Mouse (Mus musculus): Measurements from ENCODE around the gene Prelp. TPM values are rescaled to one million over a fixed set of nuclear protein-coding genes. Genes with fewer than 3 reads are reported as not detected.

Prelp gene
- polyA plus RNA-seq (2015; fragmentation: Nextera tagmentation; extraction: Ambion mirVana), result 5.5 and 6.3 TPM in 2 replicates

DNA sequence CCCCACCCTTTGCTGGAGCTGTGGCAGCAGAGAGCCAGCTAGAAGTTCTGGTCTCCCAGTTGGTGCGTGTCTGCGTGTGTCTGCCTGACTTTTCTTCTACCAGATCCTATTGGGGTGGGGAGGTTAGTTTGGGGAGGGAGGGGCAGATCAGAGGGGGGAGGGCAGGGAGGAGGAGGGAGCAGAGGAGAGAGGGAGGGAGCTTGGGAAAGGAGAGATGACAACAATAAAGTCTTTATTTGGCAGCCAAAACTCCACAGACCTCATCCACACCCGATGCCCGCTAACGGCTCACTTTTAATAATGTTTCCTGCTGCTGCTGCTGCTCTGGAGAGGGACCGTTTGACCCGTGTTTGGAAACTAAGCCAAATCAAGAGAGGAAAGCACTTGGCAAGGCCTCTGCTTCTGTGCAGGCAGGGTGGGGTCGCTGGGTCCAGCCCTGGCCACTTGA lies at the start of gene Prelp:
TSS of gene Prelp (minus strand) at position 111 of the 448 bp plus-strand sequence.
- H3K9ac ChIP-seq (replicated peaks), result no peak within 1 kb of the TSS
- ATAC-seq (no peak), DNase-seq (no peak)
- peak within 1 kb of the TSS; percentile 13; the same call in 1 of the 2 replicates for H3K4me2 ChIP-seq (ENCODE audit: low read depth, low read length)
- no peak within 1 kb of the TSS for H3K4me3 ChIP-seq (ENCODE audit: low read depth, low read length)
- 50% methylated on average over 8 of the region's 8 CpGs for WGBS (ENCODE audit: insufficient replicate concordance)
- H3K27me3 ChIP-seq (ENCODE audit: insufficient read depth, low read length), result no peaks in the 10 kb centered on the region
- H3K9me3 ChIP-seq (ENCODE audit: low read length), result no peaks in the 10 kb centered on the region
- peak within 1 kb of the TSS; percentile 67 for H3K27ac ChIP-seq (ENCODE audit: low read depth)
- H3K36me3 ChIP-seq (replicated peaks; ENCODE audit: insufficient read depth, low read length), result no peaks in the 10 kb centered on the region
- TF ChIP-seq CTCF (IDR thresholded peaks at IDR 0.05; ENCODE audit: low read depth) (no peak), EP300 (IDR thresholded peaks at IDR 0.05; ENCODE audit: low read depth) (no peak)
- H3K4me1 ChIP-seq (ENCODE audit: insufficient read depth), result no peaks in the 10 kb centered on the region

DNA sequence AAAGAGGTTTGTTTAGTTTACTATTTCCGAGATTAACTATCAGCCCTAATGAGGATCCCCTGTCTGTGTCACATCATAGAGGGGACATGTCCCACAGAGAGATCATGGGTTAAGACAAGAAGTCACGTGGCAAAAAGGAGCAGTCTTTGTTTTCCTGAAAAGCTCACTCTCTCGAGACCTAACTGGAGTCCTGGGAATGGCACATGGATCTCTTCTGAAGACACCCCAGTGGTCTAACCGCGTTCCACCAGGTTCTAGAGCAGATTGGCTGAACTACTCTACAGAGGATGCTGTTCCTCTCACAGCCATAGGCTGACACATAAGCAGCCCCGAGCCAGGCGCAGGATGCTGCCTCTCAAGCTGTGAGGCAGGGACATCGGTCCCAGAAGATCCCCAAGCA lies 48.2 kb upstream of the Prelp start:
- Histone ChIP-seq H3K27me3 (ENCODE audit: insufficient read depth, low read length) (no peaks in the 10 kb centered on the region), H3K4me3 (ENCODE audit: low read depth, low read length) (no peak overlapping the region), H3K4me1 (ENCODE audit: insufficient read depth) (peaks cover 29% of the 10 kb centered on the region; the same call in 1 of the 2 replicates), H3K9ac (replicated peaks) (no peak overlapping the region), H3K4me2 (ENCODE audit: low read depth, low read length) (no peak overlapping the region), H3K27ac (ENCODE audit: low read depth) (no peak overlapping the region), H3K9me3 (ENCODE audit: low read length) (no peaks in the 10 kb centered on the region), H3K36me3 (replicated peaks; ENCODE audit: insufficient read depth, low read length) (no peaks in the 10 kb centered on the region)
- TF ChIP-seq CTCF (IDR thresholded peaks at IDR 0.05; ENCODE audit: low read depth) (no peak), EP300 (IDR thresholded peaks at IDR 0.05; ENCODE audit: low read depth) (no peak)
- ATAC-seq, result no peak
- 73% methylated on average over 8 of the region's 8 CpGs for WGBS (ENCODE audit: insufficient replicate concordance)
- DNase-seq, result no peak

DNA sequence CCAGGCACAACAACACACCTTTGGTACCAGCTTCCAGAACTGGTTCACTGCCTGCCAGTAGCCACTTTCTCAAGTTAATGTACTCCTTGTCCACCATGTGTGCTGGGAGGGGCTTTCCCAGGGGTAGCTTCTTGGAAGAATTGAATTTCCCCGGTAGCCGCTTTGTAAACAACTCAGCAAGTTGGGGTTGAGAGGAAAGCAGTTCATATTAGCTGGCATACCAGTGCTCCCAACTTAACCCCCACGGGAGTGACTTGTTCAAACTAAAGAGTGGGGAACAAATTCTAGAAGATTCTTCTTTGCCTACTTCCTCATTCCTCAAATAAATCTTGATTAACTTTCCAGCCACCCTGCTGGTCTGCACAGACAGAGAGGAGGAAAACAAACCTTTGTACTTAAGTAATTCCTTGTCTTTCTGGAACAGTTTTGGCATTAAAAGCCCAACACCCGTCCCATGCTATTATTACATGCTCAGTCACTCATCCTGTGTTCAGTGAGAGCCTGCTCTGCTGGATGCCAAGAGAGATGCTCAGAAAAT lies 47.6 kb upstream of the Prelp start:
- H3K9me3 ChIP-seq (ENCODE audit: low read length), result no peaks in the 10 kb centered on the region
- H3K36me3 ChIP-seq (replicated peaks; ENCODE audit: insufficient read depth, low read length), result no peaks in the 10 kb centered on the region
- TF ChIP-seq CTCF (IDR thresholded peaks at IDR 0.05; ENCODE audit: low read depth), result no peak
- TF ChIP-seq EP300 (IDR thresholded peaks at IDR 0.05; ENCODE audit: low read depth), result no peak
- WGBS (ENCODE audit: insufficient replicate concordance), result 52% methylated on average over 4 of the region's 4 CpGs
- DNase-seq, result no peak
- H3K4me1 ChIP-seq (ENCODE audit: insufficient read depth), result peaks cover 29% of the 10 kb centered on the region; the same call in 1 of the 2 replicates
- no peak overlapping the region for H3K4me3 ChIP-seq (ENCODE audit: low read depth, low read length)
- ATAC-seq, result no peak
- H3K4me2 ChIP-seq (ENCODE audit: low read depth, low read length), result no peak overlapping the region
- no peak overlapping the region for H3K9ac ChIP-seq (replicated peaks)
- no peaks in the 10 kb centered on the region for H3K27me3 ChIP-seq (ENCODE audit: insufficient read depth, low read length)
- H3K27ac ChIP-seq (ENCODE audit: low read depth), result no peak overlapping the region

DNA sequence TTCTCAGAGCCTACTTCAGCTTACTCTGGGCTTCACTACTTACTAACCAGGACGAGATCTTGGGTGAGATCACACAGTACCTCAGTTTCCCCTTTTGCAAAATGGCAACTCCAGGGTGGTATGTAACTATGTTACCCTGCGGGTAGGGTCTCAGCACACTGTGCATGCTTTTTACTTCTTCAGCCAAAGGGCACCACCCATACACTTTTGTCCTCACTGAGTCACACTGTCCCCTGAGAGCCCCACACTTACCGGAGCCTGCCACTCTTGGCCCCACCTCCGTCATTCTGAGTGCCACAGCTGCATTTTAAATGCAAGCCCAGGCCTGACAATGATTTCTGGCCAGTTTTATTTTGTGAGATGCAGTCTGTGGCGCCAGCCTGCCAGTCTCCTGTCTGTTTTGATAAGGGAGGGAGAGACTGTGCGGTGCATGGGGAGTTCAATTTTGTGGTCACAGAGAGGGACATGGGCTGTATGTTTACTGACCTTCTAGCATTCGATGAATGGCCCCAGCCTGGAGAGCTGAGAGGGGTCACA lies 46.3 kb upstream of the Prelp start:
- no peak overlapping the region for H3K4me3 ChIP-seq (ENCODE audit: low read depth, low read length)
- no peak overlapping the region for H3K4me2 ChIP-seq (ENCODE audit: low read depth, low read length)
- H3K36me3 ChIP-seq (replicated peaks; ENCODE audit: insufficient read depth, low read length), result no peaks in the 10 kb centered on the region
- H3K27me3 ChIP-seq (ENCODE audit: insufficient read depth, low read length), result no peaks in the 10 kb centered on the region
- H3K4me1 ChIP-seq (ENCODE audit: insufficient read depth), result peaks cover 29% of the 10 kb centered on the region; the same call in 1 of the 2 replicates
- TF ChIP-seq CTCF (IDR thresholded peaks at IDR 0.05; ENCODE audit: low read depth), result no peak
- no peaks in the 10 kb centered on the region for H3K9me3 ChIP-seq (ENCODE audit: low read length)
- WGBS (ENCODE audit: insufficient replicate concordance), result 51% methylated on average over 7 of the region's 7 CpGs
- DNase-seq, result no peak
- no peak for ATAC-seq
- peak overlapping the region; percentile 4; the same call in 1 of the 2 replicates for H3K9ac ChIP-seq (replicated peaks)
- H3K27ac ChIP-seq (ENCODE audit: low read depth), result no peak overlapping the region

DNA sequence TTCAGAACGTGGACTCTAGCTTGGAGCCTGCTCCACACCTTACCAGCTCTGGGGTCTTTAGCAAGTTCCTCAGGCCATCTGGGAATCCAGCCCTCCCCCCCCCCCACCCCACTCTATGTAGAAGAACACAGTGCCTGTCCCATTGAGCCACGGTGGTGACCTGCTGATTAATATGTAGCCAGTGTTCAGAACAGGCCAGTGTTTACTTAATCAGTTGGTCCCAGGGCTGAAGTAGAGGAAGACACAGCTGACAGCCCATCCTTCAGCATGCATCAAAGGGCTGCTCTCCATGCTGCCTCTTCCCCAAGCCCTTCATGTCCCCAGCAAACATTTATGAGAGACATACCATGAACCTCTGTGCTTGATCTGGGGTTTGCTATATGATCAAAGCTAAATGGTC lies 44.8 kb upstream of the Prelp start:
- Histone ChIP-seq H3K9ac (replicated peaks) (no peak overlapping the region), H3K27me3 (ENCODE audit: insufficient read depth, low read length) (no peaks in the 10 kb centered on the region), H3K4me2 (ENCODE audit: low read depth, low read length) (no peak overlapping the region), H3K4me3 (ENCODE audit: low read depth, low read length) (no peak overlapping the region), H3K27ac (ENCODE audit: low read depth) (no peak overlapping the region), H3K4me1 (ENCODE audit: insufficient read depth) (peaks cover 35% of the 10 kb centered on the region), H3K36me3 (replicated peaks; ENCODE audit: insufficient read depth, low read length) (no peaks in the 10 kb centered on the region), H3K9me3 (ENCODE audit: low read length) (no peaks in the 10 kb centered on the region)
- TF ChIP-seq CTCF (IDR thresholded peaks at IDR 0.05; ENCODE audit: low read depth) (no peak), EP300 (IDR thresholded peaks at IDR 0.05; ENCODE audit: low read depth) (no peak)
- WGBS (ENCODE audit: insufficient replicate concordance), result 44% methylated on average over 2 of the region's 2 CpGs
- peak; percentile 38 for DNase-seq
- peak; percentile 78 for ATAC-seq

DNA sequence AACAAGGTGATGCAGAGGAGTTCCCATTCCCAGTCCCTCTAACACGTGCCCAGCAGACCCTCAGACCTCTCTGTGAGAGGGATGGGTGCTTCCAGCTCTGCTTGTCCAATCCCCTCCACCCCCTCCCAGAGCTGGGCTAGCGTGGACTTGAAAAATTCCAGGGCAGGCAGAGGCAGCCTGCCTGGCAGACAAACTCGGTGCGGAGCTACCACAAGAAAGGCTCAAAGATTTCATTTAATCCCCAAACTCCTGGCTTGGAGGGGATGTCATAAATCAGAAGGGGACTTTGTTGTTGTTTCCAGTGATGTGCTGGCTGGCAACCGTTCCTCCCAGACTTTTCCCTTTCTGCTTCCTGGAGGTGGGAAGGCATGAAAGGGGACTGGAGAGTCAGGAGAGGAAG lies 44.1 kb upstream of the Prelp start:
- ATAC-seq (no peak), DNase-seq (no peak)
- peaks cover 35% of the 10 kb centered on the region for H3K4me1 ChIP-seq (ENCODE audit: insufficient read depth)
- no peak for TF ChIP-seq CTCF (IDR thresholded peaks at IDR 0.05; ENCODE audit: low read depth)
- TF ChIP-seq EP300 (IDR thresholded peaks at IDR 0.05; ENCODE audit: low read depth), result no peak
- no peaks in the 10 kb centered on the region for H3K27me3 ChIP-seq (ENCODE audit: insufficient read depth, low read length)
- H3K4me3 ChIP-seq (ENCODE audit: low read depth, low read length), result no peak overlapping the region
- H3K36me3 ChIP-seq (replicated peaks; ENCODE audit: insufficient read depth, low read length), result no peaks in the 10 kb centered on the region
- no peak overlapping the region for H3K27ac ChIP-seq (ENCODE audit: low read depth)
- no peak overlapping the region for H3K4me2 ChIP-seq (ENCODE audit: low read depth, low read length)
- no peaks in the 10 kb centered on the region for H3K9me3 ChIP-seq (ENCODE audit: low read length)
- no peak overlapping the region for H3K9ac ChIP-seq (replicated peaks)
- 56% methylated on average over 5 of the region's 5 CpGs for WGBS (ENCODE audit: insufficient replicate concordance)

Data from liver, postnatal 0 days (tissue).